Comparison of ENCODE assay signal across 7 mouse cellular contexts in the genomic region with DNA sequence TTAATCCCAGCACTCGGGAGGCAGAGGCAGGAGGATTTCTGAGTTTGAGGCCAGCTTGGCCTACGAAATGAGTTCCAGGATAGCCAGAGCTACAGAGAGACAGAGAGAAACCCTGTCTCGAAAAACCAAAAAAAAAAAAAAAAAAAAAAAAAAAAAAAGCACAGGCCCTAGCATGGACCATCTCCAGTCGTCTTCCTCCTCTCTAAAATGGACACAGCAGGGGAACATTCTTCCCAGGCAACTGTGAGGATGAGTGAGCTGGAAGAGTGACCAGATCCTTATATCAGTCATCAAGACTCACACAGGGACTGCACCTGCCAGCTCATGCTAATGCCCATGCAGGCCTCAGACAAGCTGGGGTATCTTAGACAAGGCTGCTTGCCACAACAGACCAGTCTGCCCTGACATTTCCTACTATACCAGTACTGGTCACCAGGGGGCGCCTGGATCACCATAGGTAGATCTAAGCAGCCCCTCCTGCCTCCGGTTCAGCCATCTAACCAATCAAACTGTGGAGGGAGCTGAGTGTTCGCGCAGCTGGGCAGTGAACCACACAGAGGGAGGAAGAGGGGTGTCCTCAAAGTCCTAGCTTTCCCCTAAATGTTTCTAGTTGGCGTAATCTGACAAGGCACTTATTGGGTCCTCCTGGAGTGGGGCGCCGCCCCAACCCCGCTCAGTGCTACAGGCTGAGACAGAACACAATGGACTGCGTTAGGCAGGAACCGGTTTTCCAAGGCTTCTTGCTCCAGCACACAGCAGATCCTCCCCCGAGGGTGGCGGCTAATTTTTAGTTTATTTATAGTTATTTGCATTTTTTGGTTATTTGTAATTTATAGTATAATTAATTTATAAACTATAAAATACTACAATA. TPM values are rescaled to one million over a fixed set of nuclear protein-coding genes. Genes with fewer than 3 reads are reported as not detected.
DNase-seq lines count a peak whose midpoint lies in the region; ATAC-seq lines count a peak whose summit lies in the region.

No protein-coding gene starts in this region.

- ATAC-seq in granulocyte monocyte progenitor cell, adult 5-6 weeks (replicated peaks; ENCODE audit: poor library complexity, severe bottlenecking), result peak; percentile 99
- peak; percentile 92 for ATAC-seq in midbrain, embryonic 14.5 days (ENCODE audit: low FRiP score, low TSS enrichment)

- H3K27ac ChIP-seq in embryonic facial prominence, embryonic 10.5 days (replicated peaks), result peak overlapping the region; percentile 78
- H3K27ac ChIP-seq in limb, embryonic 10.5 days, result peak overlapping the region; percentile 76; the same call in 1 of the 2 replicates
- H3K27ac ChIP-seq in midbrain, embryonic 14.5 days (replicated peaks; ENCODE audit: low read depth, low read length), result 0 out of 2 replicates have a peak overlapping the region, but pooled peaks have one; percentile 22

- no peaks in the 10 kb centered on the region for H3K9me3 ChIP-seq in embryonic facial prominence, embryonic 10.5 days
- H3K9me3 ChIP-seq in limb, embryonic 10.5 days (replicated peaks), result no peaks in the 10 kb centered on the region
- no peaks in the 10 kb centered on the region for H3K9me3 ChIP-seq in midbrain, embryonic 14.5 days (ENCODE audit: control insufficient read depth, low read length)

- H3K9ac ChIP-seq in midbrain, embryonic 14.5 days (replicated peaks; ENCODE audit: low read length), result 0 out of 2 replicates have a peak overlapping the region, but pooled peaks have one; percentile 28

- peak; percentile 99 for DNase-seq in adrenal gland, postnatal 10 days
- DNase-seq in embryonic facial prominence, embryonic 10.5 days (ENCODE audit: low spot score), result peak; percentile 96
- peak; percentile 95 for DNase-seq in kidney, adult 11 months
- peak; percentile 96 for DNase-seq in limb, embryonic 10.5 days (ENCODE audit: low spot score)
- DNase-seq in midbrain, embryonic 14.5 days, result peak; percentile 96
- peak; percentile 82 to 96 for DNase-seq in spleen, adult 18-20 months

- H3K4me2 ChIP-seq in midbrain, embryonic 14.5 days (ENCODE audit: low read length), result peak overlapping the region; percentile 51

- H3K4me1 ChIP-seq in embryonic facial prominence, embryonic 10.5 days, result peaks cover 6% of the 10 kb centered on the region; the same call in 1 of the 2 replicates
- 0 out of 2 replicates have a peak, but pooled peaks cover 5% of the 10 kb centered on the region for H3K4me1 ChIP-seq in limb, embryonic 10.5 days
- H3K4me1 ChIP-seq in midbrain, embryonic 14.5 days (ENCODE audit: control insufficient read depth, insufficient read depth, low read length), result no peaks in the 10 kb centered on the region

- WGBS in embryonic facial prominence, embryonic 10.5 days, result 26% methylated on average over 16 of the region's 16 CpGs
- WGBS in limb, embryonic 10.5 days, result 25% methylated on average over 16 of the region's 16 CpGs
- WGBS in midbrain, embryonic 14.5 days, result 21% methylated on average over 16 of the region's 16 CpGs

- H3K27me3 ChIP-seq in embryonic facial prominence, embryonic 10.5 days (replicated peaks; ENCODE audit: low read depth, poor library complexity, severe bottlenecking), result no peaks in the 10 kb centered on the region
- H3K27me3 ChIP-seq in limb, embryonic 10.5 days (ENCODE audit: low read depth, poor library complexity, severe bottlenecking), result no peaks in the 10 kb centered on the region
- no peaks in the 10 kb centered on the region for H3K27me3 ChIP-seq in midbrain, embryonic 14.5 days (ENCODE audit: control insufficient read depth, insufficient read depth, low read length)

- peak overlapping the region; percentile 52 for H3K4me3 ChIP-seq in embryonic facial prominence, embryonic 10.5 days
- H3K4me3 ChIP-seq in limb, embryonic 10.5 days, result peak overlapping the region; percentile 45
- peak overlapping the region; percentile 27 for H3K4me3 ChIP-seq in midbrain, embryonic 14.5 days (replicated peaks; ENCODE audit: low read depth, low read length)

- H3K36me3 ChIP-seq in embryonic facial prominence, embryonic 10.5 days (replicated peaks), result no peaks in the 10 kb centered on the region
- H3K36me3 ChIP-seq in limb, embryonic 10.5 days, result no peaks in the 10 kb centered on the region
- no peaks in the 10 kb centered on the region for H3K36me3 ChIP-seq in midbrain, embryonic 14.5 days (ENCODE audit: control insufficient read depth, insufficient read depth, low read length)

RNA-seq across cellular contexts. Expression of a gene that starts 51.6 kb away (rescaled TPM):
- 1 to 10 TPM in 1 of 2 experiments, under 1 TPM in 1; 0.60 to 1.5 TPM for total RNA-seq in adrenal gland, postnatal 10 days (2021)
- polyA plus RNA-seq in embryonic facial prominence, embryonic 10.5 days (2016; fragmentation: Nextera tagmentation; extraction: Ambion mirVana), result not detected in 2 replicates
- 8.2 and 8.5 TPM in 2 replicates for total RNA-seq in granulocyte monocyte progenitor cell, adult 5-6 weeks (2014; fragmentation: Nextera tagmentation)
- 8.6 and 10.0 TPM in 2 replicates for total RNA-seq in granulocyte monocyte progenitor cell, adult 5-6 weeks (2017)
- polyA plus RNA-seq in limb, embryonic 10.5 days (2016; fragmentation: Nextera tagmentation; extraction: Ambion mirVana), result 0.04 TPM in 1 of 2 replicates, not detected in the other
- 0.47 and 0.59 TPM in 2 replicates for polyA plus RNA-seq in midbrain, embryonic 14.5 days (2014; fragmentation: Nextera tagmentation; extraction: Ambion mirVana)

RNA-seq across cellular contexts. Expression of a gene that starts 52.2 kb away (rescaled TPM):
- 10 to 100 TPM; 80.0 to 89.0 TPM for total RNA-seq in adrenal gland, postnatal 10 days (2021)
- 8.4 and 8.7 TPM in 2 replicates for polyA plus RNA-seq in embryonic facial prominence, embryonic 10.5 days (2016; fragmentation: Nextera tagmentation; extraction: Ambion mirVana)
- 0.26 and 1.1 TPM in 2 replicates for total RNA-seq in granulocyte monocyte progenitor cell, adult 5-6 weeks (2014; fragmentation: Nextera tagmentation)
- total RNA-seq in granulocyte monocyte progenitor cell, adult 5-6 weeks (2017), result 3.2 and 4.1 TPM in 2 replicates
- polyA plus RNA-seq in limb, embryonic 10.5 days (2016; fragmentation: Nextera tagmentation; extraction: Ambion mirVana), result 10.8 and 13.2 TPM in 2 replicates
- 19.4 and 21.9 TPM in 2 replicates for polyA plus RNA-seq in midbrain, embryonic 14.5 days (2014; fragmentation: Nextera tagmentation; extraction: Ambion mirVana)

RNA-seq across cellular contexts. Expression of a gene that starts 55.6 kb away (rescaled TPM):
- not detected for total RNA-seq in adrenal gland, postnatal 10 days (2021)
- not detected in 2 replicates for polyA plus RNA-seq in embryonic facial prominence, embryonic 10.5 days (2016; fragmentation: Nextera tagmentation; extraction: Ambion mirVana)
- not detected in 2 replicates for total RNA-seq in granulocyte monocyte progenitor cell, adult 5-6 weeks (2014; fragmentation: Nextera tagmentation)
- not detected in 2 replicates for total RNA-seq in granulocyte monocyte progenitor cell, adult 5-6 weeks (2017)
- not detected in 2 replicates for polyA plus RNA-seq in limb, embryonic 10.5 days (2016; fragmentation: Nextera tagmentation; extraction: Ambion mirVana)
- 0.83 and 2.7 TPM in 2 replicates for polyA plus RNA-seq in midbrain, embryonic 14.5 days (2014; fragmentation: Nextera tagmentation; extraction: Ambion mirVana)

Comparison
In these comparisons a context has a peak if more than half of its experiments do, and no peak if none do; other contexts are left out.
1. Peak in every context shown above with its lines: DNase-seq, ATAC-seq, H3K4me3 ChIP-seq and H3K27ac ChIP-seq.
2. H3K27ac ChIP-seq: peak in every context shown above with its lines; median percentile 78 in embryonic facial prominence, embryonic 10.5 days; 76 in limb, embryonic 10.5 days; 22 in midbrain, embryonic 14.5 days.